Mouse (Mus musculus) gastrocnemius, adult 8-10 months (tissue): ENCODE data around the gene Asb16. TPM values are rescaled to one million over a fixed set of nuclear protein-coding genes. Genes with fewer than 3 reads are reported as not detected.

ENCODE experiments used
- DNase-seq, 2 experiments: peaks; one replicate each; pipeline ENCODE4 v3.0.0; 2022; ENCODE audit warnings: low spot score in 2 of 2
- total RNA-seq, 4 experiments: library from RNA; stranded (reverse); gene quantifications; 2 replicates each; pipeline ENCODE4 v1.2.4; 2022

The Asb16 gene
- total RNA-seq, result 10 to 100 TPM; 92.5 to 99.3 (median 93.6) TPM

DNA sequence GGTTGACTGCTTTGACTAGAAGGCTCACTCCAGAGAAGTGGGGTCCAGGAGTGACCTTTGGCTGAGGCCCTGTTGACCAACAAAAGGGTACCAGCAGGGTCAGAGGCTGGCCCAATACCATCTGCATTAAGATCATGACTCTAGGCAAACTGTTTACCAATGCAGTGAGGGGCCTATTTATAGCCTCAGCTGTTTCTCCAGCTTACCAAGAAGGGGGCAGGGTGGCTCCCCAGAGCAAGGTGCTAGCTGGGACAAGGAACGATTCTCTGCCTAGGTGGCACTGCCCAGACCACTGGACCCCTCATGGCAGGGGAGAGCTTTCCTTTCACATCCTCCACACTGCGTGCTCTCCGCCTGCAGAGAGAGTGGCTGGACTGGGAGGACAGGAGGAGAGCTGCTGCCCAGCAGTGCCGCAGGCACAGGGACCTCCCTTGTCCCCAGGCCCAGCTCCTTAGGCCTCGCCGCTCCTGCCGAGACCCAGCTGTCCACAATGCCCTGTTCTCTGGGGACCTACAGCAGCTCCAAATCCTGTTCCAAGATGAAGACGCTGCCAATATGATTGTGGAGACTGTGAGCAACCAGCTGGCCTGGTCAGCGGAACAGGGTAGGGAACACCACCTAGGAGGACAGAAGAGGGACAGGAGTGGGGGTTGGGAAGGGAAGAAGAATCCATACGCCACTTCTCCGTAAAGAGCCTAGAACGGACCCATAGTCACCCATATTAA is at the start of gene Asb16:
Gene Asb16 (plus strand): TSS at position 224 of the 725 bp plus-strand sequence.
- peak in 1 of 2 experiments; percentile 28 for DNase-seq

DNA sequence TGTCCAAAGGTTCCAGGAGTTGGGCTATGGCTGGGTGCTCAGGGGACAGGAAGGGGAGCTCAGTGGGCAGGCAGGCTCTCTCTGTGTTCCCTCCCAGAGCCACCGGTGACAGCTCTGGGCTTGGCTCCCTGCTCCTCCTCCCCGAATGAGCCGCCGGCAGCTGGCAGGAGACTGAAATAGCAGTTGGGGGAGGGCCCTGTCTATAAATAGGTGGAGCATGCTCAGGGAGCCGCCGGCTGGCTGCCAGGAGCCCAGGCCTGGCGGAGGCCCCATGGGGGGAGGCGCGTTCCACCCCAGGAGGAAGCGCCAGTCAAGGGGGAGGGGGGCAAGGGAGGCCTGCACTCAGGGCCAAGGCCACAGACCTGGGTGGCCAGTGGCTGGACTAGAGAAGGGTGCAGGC is 49.8 kb upstream of the Asb16 start:
- peak; percentile 97 to 98 for DNase-seq

GRCm38 (mm10) chr11:102219247-102219993 is 49.1 kb upstream of the Asb16 start:
- DNase-seq, result peak in 1 of 2 experiments; percentile 41

GRCm38 (mm10) chr11:102219994-102220346 is 48.6 kb upstream of the Asb16 start:
- peak; percentile 82 to 90 for DNase-seq

- DNase-seq, result peak in 1 of 2 experiments; percentile 12
These were observed 48.1 kb upstream of the Asb16 start for GRCm38 (mm10) chr11:102220451-102220850.

DNA sequence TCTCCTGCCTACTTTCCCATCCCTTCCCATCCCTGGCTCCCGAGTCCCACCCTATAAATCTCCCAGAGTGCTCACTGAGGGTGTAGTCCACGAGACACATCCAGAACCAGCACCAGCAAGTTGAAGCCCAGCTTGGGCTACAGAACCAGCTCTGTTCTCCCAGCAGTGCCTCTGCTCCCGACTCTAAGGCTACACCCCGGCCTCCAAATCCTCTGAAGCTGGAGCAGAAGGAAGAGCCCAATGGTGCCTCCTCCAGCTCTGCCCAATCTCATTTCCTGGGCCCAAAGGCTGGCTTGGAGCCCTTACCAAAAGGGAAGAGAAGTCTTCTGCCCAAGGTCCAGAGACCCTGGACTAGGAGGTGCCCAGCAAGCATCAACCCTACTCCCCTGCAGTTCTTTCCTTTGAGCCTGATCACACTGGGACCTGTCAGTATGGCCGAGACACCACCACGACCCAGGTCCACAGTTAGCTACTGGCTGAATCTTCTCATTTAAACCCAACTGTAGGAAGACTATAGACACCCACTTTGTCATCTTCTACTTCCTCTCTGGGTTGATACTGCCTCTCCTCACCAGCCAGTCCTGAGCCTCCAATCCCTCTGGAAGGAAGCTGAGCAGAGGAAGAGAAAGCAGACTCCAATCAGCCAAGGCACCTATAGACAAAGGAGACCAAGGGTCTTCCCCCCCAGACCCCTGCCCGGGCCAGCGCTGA is 47.1 kb upstream of the Asb16 start:
- no peak for DNase-seq

GRCm38 (mm10) chr11:102221954-102222351 is 46.6 kb upstream of the Asb16 start:
- DNase-seq, result peak in 1 of 2 experiments; percentile 35

- no peak for DNase-seq
These were observed 45.4 kb upstream of the Asb16 start for GRCm38 (mm10) chr11:102223166-102223565.

- DNase-seq, result no peak
These were observed 43.9 kb upstream of the Asb16 start for GRCm38 (mm10) chr11:102224686-102225085.

- no peak for DNase-seq
These were observed 43.3 kb upstream of the Asb16 start for GRCm38 (mm10) chr11:102225221-102225620.

- DNase-seq, result no peak
These were observed 42.2 kb upstream of the Asb16 start for GRCm38 (mm10) chr11:102226067-102226978.

- DNase-seq, result no peak
These were observed 41.0 kb upstream of the Asb16 start for GRCm38 (mm10) chr11:102227270-102228190.

GRCm38 (mm10) chr11:102228191-102228545 is 40.4 kb upstream of the Asb16 start:
- DNase-seq, result no peak

DNA sequence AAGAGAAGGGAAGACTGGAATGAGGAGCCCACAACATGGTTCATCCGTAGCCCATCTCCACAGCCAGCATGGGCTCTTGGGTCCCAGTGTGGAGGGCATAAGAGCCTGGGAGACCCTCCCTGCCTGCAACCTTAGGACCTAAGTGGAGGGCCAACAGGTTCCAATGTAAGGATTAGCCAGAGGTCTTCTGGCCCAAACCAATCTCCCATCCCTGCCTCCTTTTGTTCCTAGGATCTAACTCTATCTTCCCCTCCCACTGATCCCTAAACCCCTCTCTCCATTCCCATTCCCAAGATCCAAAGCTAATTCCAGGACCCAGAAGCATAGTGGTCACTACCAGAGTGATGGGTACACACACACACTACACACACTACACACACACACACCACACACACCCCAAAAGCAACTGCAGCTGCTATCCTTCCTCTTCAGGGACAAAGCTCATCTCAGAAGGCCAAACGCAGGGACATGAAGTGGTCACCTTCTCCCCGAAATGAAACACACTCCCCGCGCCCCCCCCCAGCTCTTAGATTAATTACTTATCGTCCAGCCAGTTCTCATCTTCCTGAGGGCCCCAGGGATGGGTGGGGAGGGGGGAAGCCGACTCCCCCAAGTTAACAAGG is 39.8 kb upstream of the Asb16 start:
- DNase-seq, result no peak

DNA sequence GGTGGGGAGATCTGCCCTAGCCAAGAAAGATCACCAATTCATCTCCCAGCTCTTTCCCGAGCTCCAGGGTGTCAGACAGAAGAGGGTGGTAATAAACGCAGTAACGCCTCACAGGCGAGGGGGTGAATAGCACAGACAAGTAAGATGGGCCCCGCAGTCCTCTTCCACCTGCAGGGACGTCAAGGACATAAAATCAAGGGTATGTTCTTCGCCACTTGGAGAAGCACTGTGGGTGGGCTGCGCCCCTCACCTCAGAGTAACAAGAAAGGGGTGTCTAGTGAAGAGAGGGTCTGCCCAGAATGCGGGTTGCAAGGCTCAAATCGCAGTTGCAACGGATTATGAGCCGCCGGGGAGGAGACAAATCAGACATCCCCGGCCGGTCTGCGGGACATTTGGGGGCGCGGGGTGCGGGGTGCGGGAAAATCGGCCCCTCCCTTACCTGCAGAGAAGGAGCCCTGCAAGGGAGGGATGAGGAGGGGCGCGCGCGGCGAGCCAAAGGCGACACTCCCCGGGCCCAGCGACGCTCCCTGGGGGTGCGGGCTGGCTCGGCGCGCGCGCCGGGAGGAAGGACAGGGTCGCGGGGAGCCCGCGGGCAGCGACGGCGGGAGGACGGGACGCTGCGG is 39.1 kb upstream of the Asb16 start:
- DNase-seq, result peak in 1 of 2 experiments; percentile 24

GRCm38 (mm10) chr11:102230006-102230741 is 38.4 kb upstream of the Asb16 start, which contains the start of gene Hdac5:
Gene Hdac5, minus strand, starts transcription at chr11:102230166.
- peak; percentile 96 for DNase-seq

DNA sequence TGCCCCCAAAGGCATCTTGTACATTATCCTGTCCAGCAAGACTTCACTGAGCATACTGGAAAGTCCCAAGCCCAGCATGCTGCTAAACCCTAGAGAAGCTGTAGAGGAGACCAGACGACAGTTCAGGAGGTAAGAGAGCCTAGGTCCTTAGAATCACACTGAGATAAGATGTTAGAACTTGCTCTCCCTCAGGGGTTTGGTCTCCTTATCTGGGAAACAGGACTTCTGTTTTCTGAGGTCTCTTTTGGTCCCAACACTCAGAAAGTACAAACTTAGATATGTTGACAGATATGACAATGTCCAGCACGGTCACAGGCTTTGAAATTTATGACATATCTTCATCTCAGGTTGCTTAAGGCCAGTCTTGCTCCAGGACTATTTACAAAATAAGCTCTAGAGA is 32.5 kb upstream of the Asb16 start:
- no peak for DNase-seq

GRCm38 (mm10) chr11:102240636-102241035 is 27.9 kb upstream of the Asb16 start:
- no peak for DNase-seq
